Mouse (Mus musculus) mouse trophoblast stem cell (cell line): ENCODE measurements at regions not wholly inside any gene's neighbourhood (a gene's known extent, or its start where the extent isn't known, plus 50 kb on each side); places are given as distances from the start of the nearest gene placed in this dataset.

Source experiments
- in situ Hi-C, 2 experiments: fragments of 300-500 bp; cut with MseI, MboI; formaldehyde crosslinking; loops; 2 replicates in 1 of 2; 3 replicates in 1 of 2; pipeline ENCODE4 v1.15.1; 2025

GRCm38 (mm10) chr17:93460409-93460808 is 261.6 kb downstream of the Adcyap1 start:
- in situ Hi-C loops: no loop called here

DNA sequence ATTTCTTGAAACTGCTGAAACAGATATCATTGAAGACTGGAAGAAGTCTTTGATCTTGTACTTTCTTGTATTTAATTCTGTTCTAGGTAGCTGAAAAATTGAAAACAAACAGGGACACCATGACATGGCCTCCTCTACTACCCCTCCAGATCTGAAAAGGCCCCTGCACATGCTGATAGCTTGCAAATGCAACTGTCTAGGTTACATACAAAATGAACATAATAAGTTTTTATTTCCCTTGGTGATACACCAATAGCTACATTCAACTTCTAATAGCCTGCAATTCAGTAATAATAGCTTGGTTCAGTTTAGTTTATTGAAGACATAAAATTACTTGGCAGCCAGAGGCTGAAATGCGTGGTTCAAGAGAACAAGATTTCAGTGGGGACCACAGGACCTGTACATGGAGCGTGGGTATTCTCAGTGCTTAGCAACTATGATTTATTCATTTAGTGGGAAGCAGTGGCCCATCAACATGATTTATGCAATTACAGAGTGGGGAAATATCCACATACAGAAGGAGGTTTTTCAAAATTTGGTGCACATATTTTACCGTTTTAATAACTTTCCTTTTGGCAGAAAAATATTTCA is 264.9 kb downstream of the Adcyap1 start:
- in situ Hi-C loops: no loop called here

GRCm38 (mm10) chr17:93482378-93482777 is 283.6 kb downstream of the Adcyap1 start:
- in situ Hi-C loops: no loop called here

- in situ Hi-C loops: no loop called here
Measured at GRCm38 (mm10) chr17:93484540-93484939, 285.7 kb downstream of the Adcyap1 start.

DNA sequence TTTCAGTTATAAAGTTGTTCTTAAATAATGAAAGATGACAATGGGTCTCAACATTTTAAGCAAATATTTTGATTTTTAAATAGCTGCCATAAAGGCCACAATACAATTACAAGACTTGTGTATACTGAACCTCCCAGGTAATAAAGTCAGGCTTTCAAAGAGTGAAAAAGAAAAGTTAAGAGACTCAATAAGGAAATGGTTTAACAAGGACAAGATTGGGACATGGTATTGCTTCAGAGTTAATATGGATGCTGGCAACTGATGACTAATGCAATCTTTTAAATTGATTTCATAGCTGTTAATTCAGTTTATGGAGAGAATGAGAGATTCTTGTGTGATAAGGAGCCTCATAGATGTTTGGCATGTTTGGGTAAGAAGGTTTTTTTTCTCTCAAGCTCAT is 287.6 kb downstream of the Adcyap1 start:
- in situ Hi-C loops: no loop called here

GRCm38 (mm10) chr17:93489988-93490732 is 291.3 kb downstream of the Adcyap1 start:
- in situ Hi-C loops: no loop called here

DNA sequence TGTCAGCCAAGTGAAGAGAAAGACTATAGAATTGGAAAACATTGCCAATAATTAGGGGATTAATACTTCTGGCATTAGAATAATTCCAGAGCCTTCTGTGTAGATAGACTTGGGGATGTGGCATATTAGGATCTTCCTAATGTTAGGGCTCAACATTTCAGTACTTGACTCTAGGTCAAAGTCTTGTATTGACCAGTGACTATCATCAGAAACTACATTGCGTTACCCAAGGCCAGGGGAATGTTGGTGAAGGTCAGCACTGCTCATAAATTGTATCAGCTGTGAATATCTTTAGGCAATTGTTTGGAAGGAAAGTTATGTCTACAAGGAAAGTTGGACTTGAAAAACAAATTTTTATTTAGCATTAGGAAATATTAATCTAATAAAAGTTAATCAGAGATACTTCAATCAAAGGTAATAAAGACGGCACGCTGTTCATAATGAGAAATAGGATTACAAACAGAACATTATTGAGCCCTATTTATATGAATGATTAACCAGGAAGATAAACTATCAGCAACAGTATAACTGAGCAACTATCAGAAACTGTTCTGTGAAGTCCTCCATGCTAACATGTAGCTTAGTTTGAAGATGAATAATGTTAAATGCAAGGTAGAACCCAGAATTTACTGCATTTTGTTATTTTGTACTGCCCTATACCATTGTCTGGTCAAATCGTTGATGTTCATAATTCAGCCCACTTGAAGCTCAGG is 310.2 kb downstream of the Adcyap1 start:
- in situ Hi-C loops: no loop called here

DNA sequence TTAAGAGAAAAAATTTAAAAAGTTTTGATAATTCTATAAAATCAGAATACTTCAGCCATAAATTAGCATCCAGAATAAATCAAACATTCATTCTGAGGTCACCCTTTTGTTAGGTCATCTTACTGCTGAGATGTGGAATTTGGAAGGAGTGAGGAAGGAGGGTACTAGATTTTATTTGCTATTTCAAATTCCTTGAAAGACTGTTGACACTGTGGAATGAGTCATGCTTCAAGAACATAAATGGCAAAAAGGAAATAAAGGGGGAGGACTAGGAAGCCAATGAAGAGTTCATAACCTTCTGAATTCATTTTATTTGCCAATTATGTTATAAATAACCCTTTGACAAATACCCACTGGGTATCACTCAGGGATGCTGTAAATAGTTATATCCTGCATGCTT is 324.6 kb downstream of the Adcyap1 start:
- in situ Hi-C loops: no loop called here

- in situ Hi-C loops: loop anchor here in 1 of 2 experiments (25.0 kb wide), 1 partner anchor 364 kb away; no protein-coding TSS in a partner anchor
Measured at GRCm38 (mm10) chr17:93525871-93526644, 327.2 kb downstream of the Adcyap1 start.

DNA sequence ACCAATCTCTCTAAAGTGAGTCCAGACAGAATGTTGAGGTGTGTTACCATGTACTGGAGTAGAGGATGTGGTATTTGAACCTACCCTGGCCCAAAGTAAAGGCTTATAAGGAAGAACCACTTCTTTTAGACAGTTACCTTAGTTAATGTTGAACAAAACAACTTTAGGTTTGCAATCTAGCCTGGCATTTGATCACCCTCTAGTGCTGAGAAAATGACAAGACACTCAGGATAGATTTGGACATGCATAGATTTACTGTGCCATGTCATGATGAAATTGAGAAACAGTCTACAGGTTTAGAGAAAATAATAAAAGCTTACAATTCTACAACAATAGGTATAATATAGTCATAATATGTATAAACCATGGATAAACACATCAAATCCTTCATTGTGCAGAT is 333.7 kb downstream of the Adcyap1 start:
- in situ Hi-C loops: loop anchor here in 1 of 2 experiments (25.0 kb wide), 1 partner anchor 370 kb away; no protein-coding TSS in a partner anchor

GRCm38 (mm10) chr17:93534945-93535344 is 336.1 kb downstream of the Adcyap1 start:
- in situ Hi-C loops: loop anchor here in 1 of 2 experiments (25.0 kb wide), 1 partner anchor 373 kb away; no protein-coding TSS in a partner anchor

DNA sequence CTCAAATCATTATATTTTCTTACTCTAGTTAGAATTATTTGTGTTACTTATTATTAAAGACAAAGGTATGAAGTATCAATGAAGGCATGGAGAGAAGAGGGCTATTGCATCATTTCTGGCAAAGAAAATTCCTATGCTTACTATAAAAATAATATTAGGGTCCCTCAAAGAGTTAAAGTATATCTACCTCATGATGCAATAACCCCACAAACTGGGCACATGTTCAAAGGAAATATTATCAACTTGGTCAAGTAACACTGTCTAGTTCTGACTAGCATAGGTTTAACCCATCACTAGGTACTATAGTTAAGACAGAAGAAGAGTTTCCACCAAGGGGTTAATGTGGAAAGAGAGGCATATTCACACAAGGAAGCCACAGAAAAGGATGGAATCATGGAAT is 336.9 kb downstream of the Adcyap1 start:
- in situ Hi-C loops: loop anchor here in 1 of 2 experiments (25.0 kb wide), 1 partner anchor 373 kb away; no protein-coding TSS in a partner anchor

DNA sequence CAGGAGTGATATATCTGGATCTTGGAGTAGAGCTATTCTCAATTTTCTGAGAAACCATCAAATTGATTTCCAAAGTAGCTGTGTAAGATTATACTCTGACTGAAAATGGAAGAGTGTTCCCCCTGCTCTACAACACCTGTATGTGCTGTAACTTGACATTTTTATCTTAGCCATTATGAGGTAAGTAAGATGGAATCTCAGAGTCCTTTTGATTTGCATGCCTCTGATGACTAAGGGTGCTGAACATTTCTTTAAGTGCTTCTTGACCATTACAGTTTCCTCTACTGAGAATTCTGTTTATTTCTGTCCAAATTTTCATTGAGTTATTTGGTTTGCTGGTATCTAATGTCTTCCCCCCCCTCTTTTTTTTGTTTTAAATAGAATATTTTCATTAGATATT is 343.0 kb downstream of the Adcyap1 start:
- in situ Hi-C loops: loop anchor here in 1 of 2 experiments (25.0 kb wide), 1 partner anchor 379 kb away; no protein-coding TSS in a partner anchor

GRCm38 (mm10) chr17:93550339-93550738 is 351.5 kb downstream of the Adcyap1 start:
- in situ Hi-C loops: no loop called here

- in situ Hi-C loops: no loop called here
Measured at GRCm38 (mm10) chr17:93555872-93556271, 357.1 kb downstream of the Adcyap1 start.

GRCm38 (mm10) chr17:93563277-93563772 is 364.5 kb downstream of the Adcyap1 start:
- in situ Hi-C loops: no loop called here

- in situ Hi-C loops: no loop called here
Measured at GRCm38 (mm10) chr17:93579981-93580380, 381.2 kb downstream of the Adcyap1 start.

GRCm38 (mm10) chr17:93598181-93598685 is 399.4 kb downstream of the Adcyap1 start:
- in situ Hi-C loops: no loop called here

DNA sequence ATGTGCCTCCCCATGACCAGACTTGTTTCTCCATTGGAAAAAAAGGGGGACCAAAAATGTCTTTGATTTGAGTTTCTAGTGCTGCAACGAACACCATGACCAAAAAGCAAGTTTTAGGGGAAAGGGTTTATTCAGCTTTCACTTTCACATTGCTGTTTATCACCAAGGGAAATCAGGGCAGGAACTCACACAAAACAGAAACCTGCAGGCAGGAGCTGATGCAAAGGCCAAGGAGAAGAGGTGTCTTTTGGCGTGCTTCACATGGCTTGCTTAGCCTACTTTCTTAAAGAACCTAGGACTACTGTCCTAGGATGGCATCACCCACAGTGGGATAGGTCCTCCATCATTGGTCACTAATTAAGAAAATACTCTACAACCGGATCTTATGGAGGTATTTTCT is 401.4 kb downstream of the Adcyap1 start:
- in situ Hi-C loops: no loop called here

- in situ Hi-C loops: no loop called here
Measured at GRCm38 (mm10) chr17:93609261-93609660, 410.4 kb downstream of the Adcyap1 start.

DNA sequence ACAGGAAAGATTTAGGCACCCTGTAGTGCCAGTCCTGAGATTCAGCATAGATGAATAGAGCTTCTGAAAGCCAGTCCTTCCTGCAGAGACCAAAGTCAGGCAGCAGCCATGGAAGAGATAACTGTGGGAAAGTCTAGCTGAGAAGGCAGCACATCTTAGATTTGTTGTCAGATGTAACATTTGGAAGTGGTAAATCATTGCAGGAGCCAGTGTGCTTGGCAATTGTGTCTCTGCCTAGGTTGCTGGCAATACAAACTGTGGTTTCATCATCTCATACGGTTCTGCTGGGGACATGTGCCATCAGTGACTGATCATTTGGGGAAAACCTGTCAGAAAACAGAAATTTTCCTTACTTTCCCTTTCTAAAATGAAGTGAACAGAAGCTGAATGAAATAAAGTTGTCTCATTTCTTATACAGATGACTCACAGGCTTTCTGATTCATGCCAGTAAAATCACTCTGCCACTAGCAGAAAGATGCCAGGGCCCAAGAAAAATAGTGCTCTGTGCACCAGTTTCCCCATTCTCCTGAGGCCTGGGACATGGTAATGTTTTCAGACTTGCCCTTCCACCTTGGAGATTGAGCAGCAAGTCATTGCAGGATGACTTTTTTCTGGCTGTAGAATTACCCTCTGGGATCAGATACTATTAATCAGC is 411.3 kb downstream of the Adcyap1 start:
- in situ Hi-C loops: no loop called here
